Mouse (Mus musculus) heart, embryonic 15.5 days (tissue): Measurements from ENCODE around the gene Saysd1. TPM values are rescaled to one million over a fixed set of nuclear protein-coding genes. Genes with fewer than 3 reads are reported as not detected.

ENCODE experiments used
- ATAC-seq: fragments of 200-750 bp; cut with Nextera tagmentation; replicated peaks from 2 replicates; pipeline ENCODE4 v1.8.0; 2017; ENCODE audit warnings: low read depth, moderate TSS enrichment; ENCODE audit not compliant: insufficient number of reproducible peaks, insufficient read depth, low FRiP score
- H3K27ac ChIP-seq: fragments of 300-500 bp; sonication (generic); 2 replicates; pipeline ENCODE4 v1.5.1; 2015; ENCODE audit warnings: mild to moderate bottlenecking, inconsistent platforms
- H3K27me3 ChIP-seq: fragments of 300-500 bp; sonication (generic); 2 replicates; pipeline ENCODE4 v1.6.1; 2015; ENCODE audit warnings: inconsistent platforms
- H3K36me3 ChIP-seq: fragments of 300-500 bp; sonication (generic); 2 replicates; pipeline ENCODE4 v1.6.1; 2015; ENCODE audit warnings: mild to moderate bottlenecking, inconsistent platforms
- H3K4me1 ChIP-seq: fragments of 300-500 bp; sonication (generic); replicated peaks from 2 replicates; pipeline ENCODE4 v1.6.1; 2015; ENCODE audit warnings: inconsistent platforms
- H3K4me2 ChIP-seq: fragments of 300-500 bp; sonication (generic); 2 replicates; pipeline ENCODE4 v1.6.1; 2015; ENCODE audit warnings: inconsistent platforms, mild to moderate bottlenecking, moderate library complexity
- H3K4me3 ChIP-seq: fragments of 300-500 bp; sonication (generic); 2 replicates; pipeline ENCODE4 v1.5.1; 2015; ENCODE audit warnings: mild to moderate bottlenecking, inconsistent platforms
- H3K9ac ChIP-seq: fragments of 300-500 bp; sonication (generic); 2 replicates; pipeline ENCODE4 v1.6.1; 2015; ENCODE audit warnings: mild to moderate bottlenecking, inconsistent platforms
- H3K9me3 ChIP-seq: fragments of 300-500 bp; sonication (generic); replicated peaks from 2 replicates; pipeline ENCODE4 v1.6.1; 2016; ENCODE audit warnings: inconsistent platforms
- WGBS: fragments of 180-500 bp; shearing (Covaris S2); methylation state at CpG from one replicate; pipeline ENCODE4 v1.1.7; 2015; ENCODE audit warnings: mixed read lengths; 5-methylcytosine and 5-hydroxymethylcytosine counted together
- polyA plus RNA-seq: library from polyadenylated mRNA; unstranded; fragments of >200 nt; fragmentation: Nextera tagmentation; extraction: Ambion mirVana; gene quantifications from 2 replicates; pipeline ENCODE4 v1.2.1, GENCODE M21; 2015

The Saysd1 gene
- polyA plus RNA-seq, 1 experiment from 2014 or later = 7.7 TPM

DNA sequence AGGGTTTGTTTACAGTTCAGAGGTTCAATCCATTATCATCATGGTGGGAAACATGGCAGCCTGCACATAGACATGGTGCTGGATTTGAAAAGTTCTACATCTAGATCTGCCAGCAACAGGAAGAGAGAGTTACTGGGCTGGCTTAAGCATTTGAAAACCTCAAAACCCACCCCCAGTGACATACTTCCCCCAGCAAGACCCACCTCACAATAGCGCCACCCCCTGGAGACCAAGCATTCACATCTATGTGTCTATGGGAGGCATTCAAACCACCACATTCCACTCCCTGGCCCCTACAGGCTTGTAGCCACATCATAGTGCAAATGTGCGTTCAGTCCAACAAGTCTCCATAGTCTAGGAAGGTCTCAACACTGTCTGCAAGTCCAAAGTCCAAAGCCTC lies 70.0 kb downstream of the Saysd1 start:
- Histone ChIP-seq H3K4me2 (no peak overlapping the region), H3K27ac (no peak overlapping the region), H3K4me1 (0 out of 2 replicates have a peak, but pooled peaks cover 3% of the 10 kb centered on the region), H3K4me3 (no peak overlapping the region), H3K9ac (no peak overlapping the region), H3K27me3 (no peaks in the 10 kb centered on the region; the same call in 1 of the 2 replicates), H3K9me3 (no peaks in the 10 kb centered on the region), H3K36me3 (no peaks in the 10 kb centered on the region)
- 75% methylated on average over 2 of the region's 2 CpGs for WGBS
- no peak for ATAC-seq

GRCm38 (mm10) chr14:20067293-20068074 lies 70.8 kb downstream of the Saysd1 start:
- Histone ChIP-seq H3K27ac (no peak overlapping the region), H3K9ac (no peak overlapping the region), H3K9me3 (no peaks in the 10 kb centered on the region), H3K36me3 (no peaks in the 10 kb centered on the region), H3K4me2 (no peak overlapping the region), H3K27me3 (no peaks in the 10 kb centered on the region; the same call in 1 of the 2 replicates), H3K4me3 (no peak overlapping the region), H3K4me1 (0 out of 2 replicates have a peak, but pooled peaks cover 3% of the 10 kb centered on the region)
- 29% methylated on average over 18 of the region's 18 CpGs for WGBS
- no peak; the same call in 1 of the 2 replicates for ATAC-seq

DNA sequence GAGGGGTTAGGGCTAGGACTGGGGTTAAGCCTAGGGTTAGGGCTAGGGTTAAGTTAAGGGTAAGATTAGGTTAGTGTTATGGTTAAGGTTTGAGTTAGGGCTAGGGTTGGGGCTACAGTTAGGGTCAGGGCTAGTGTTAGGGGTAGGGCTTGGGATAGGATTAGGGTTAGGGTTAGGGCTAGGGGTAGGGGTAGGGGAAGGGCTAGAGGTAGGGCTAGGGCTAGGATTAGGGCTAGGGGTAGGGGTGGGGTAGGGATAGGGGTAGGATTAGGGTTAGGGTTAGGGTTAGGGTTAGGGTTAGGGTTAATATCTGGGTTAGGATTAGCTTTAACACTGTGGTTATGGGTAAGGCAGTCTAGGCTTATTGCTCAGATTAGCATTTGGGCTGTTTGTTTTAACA lies 73.6 kb downstream of the Saysd1 start:
- Histone ChIP-seq H3K4me2 (no peak overlapping the region), H3K9ac (no peak overlapping the region), H3K36me3 (no peaks in the 10 kb centered on the region), H3K4me1 (0 out of 2 replicates have a peak, but pooled peaks cover 3% of the 10 kb centered on the region), H3K4me3 (no peak overlapping the region), H3K27me3 (no peaks in the 10 kb centered on the region; the same call in 1 of the 2 replicates), H3K9me3 (no peaks in the 10 kb centered on the region), H3K27ac (no peak overlapping the region)
- ATAC-seq = no peak

- 57% methylated on average over 2 of the region's 2 CpGs for WGBS
- H3K27me3 ChIP-seq = no peaks in the 10 kb centered on the region
- no peaks in the 10 kb centered on the region for H3K9me3 ChIP-seq
- no peak overlapping the region for H3K4me3 ChIP-seq
- H3K27ac ChIP-seq = no peak overlapping the region
- H3K4me1 ChIP-seq = peaks cover 13% of the 10 kb centered on the region; the same call in 1 of the 2 replicates
- H3K36me3 ChIP-seq = no peaks in the 10 kb centered on the region
- ATAC-seq = no peak
- no peak overlapping the region for H3K4me2 ChIP-seq
- H3K9ac ChIP-seq = no peak overlapping the region
These were observed 89.9 kb downstream of the Saysd1 start for GRCm38 (mm10) chr14:20048481-20048835.

GRCm38 (mm10) chr14:20047814-20048480 lies 90.4 kb downstream of the Saysd1 start:
- no peak overlapping the region for H3K27ac ChIP-seq

DNA sequence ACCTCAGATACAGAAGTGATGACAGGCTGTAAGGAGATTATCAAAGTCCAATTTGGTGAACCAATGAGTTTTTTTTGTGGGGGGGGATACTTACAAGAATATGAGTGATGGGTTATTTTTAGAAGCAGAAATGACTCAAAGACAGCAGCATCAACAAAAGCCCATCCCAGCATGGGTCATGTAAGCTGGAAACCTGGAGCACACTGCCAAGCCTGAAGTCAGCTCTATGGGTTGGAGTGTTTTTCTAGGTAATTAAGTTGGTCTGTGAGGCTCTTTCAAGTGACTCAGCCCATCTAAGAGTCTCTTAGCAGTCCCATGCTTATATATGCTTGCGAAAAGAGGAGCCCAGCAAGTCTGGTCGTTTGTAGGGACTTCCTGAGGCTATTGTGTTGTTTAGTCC lies 91.0 kb downstream of the Saysd1 start:
- no peaks in the 10 kb centered on the region for H3K36me3 ChIP-seq
- H3K4me1 ChIP-seq = peaks cover 13% of the 10 kb centered on the region; the same call in 1 of the 2 replicates
- no peak overlapping the region for H3K9ac ChIP-seq
- no peak overlapping the region for H3K27ac ChIP-seq
- no peak overlapping the region for H3K4me3 ChIP-seq
- no peaks in the 10 kb centered on the region for H3K27me3 ChIP-seq
- 47% methylated on average over 2 of the region's 2 CpGs for WGBS
- no peak overlapping the region for H3K4me2 ChIP-seq
- ATAC-seq = no peak
- H3K9me3 ChIP-seq = no peaks in the 10 kb centered on the region

More at GRCm38 (mm10) chr14:20047814-20048480, 90.4 kb downstream of the Saysd1 start:
- Histone ChIP-seq H3K27me3 (no peaks in the 10 kb centered on the region), H3K4me3 (no peak overlapping the region), H3K4me1 (peaks cover 13% of the 10 kb centered on the region; the same call in 1 of the 2 replicates), H3K9ac (no peak overlapping the region), H3K36me3 (no peaks in the 10 kb centered on the region), H3K9me3 (no peaks in the 10 kb centered on the region), H3K4me2 (no peak overlapping the region)
- WGBS = 55% methylated on average over 3 of the region's 3 CpGs
- no peak for ATAC-seq

GRCm38 (mm10) chr14:20044036-20044435 lies 94.3 kb downstream of the Saysd1 start:
- Histone ChIP-seq H3K4me1 (peaks cover 13% of the 10 kb centered on the region; the same call in 1 of the 2 replicates), H3K27ac (no peak overlapping the region), H3K9me3 (no peaks in the 10 kb centered on the region), H3K27me3 (no peaks in the 10 kb centered on the region), H3K9ac (no peak overlapping the region), H3K4me2 (no peak overlapping the region), H3K4me3 (no peak overlapping the region), H3K36me3 (no peaks in the 10 kb centered on the region)
- ATAC-seq = no peak
- WGBS = 96% methylated on average over 1 of the region's 1 CpGs

GRCm38 (mm10) chr14:20041836-20042235 lies 96.5 kb downstream of the Saysd1 start:
- no peaks in the 10 kb centered on the region for H3K9me3 ChIP-seq
- no peaks in the 10 kb centered on the region for H3K36me3 ChIP-seq
- H3K4me1 ChIP-seq = peaks cover 10% of the 10 kb centered on the region; the same call in 1 of the 2 replicates
- H3K4me2 ChIP-seq = no peak overlapping the region
- H3K4me3 ChIP-seq = no peak overlapping the region
- no peak overlapping the region for H3K27ac ChIP-seq
- H3K9ac ChIP-seq = no peak overlapping the region
- no peaks in the 10 kb centered on the region for H3K27me3 ChIP-seq
- WGBS = 40% methylated on average over 2 of the region's 2 CpGs
- ATAC-seq = no peak

DNA sequence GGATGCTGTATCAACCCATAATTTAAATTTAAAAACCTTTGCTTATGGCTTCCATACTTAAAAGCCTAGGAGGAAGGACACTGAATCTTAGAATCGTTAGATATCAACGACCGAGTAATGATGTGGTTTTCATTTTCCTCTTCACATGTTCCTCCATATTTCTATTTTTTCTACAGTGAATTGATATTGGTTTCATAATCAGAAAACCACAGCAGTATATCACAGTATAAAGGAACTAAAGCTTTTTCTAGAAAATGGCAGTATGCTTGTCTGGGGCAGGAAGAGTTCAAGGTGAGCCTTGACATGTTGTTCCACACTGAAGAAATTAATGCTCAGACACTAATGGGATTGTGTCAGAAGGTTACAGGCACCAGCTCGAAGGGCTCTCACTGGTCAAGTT lies 97.4 kb downstream of the Saysd1 start:
- no peaks in the 10 kb centered on the region for H3K9me3 ChIP-seq
- no peak overlapping the region for H3K9ac ChIP-seq
- H3K27ac ChIP-seq = no peak overlapping the region
- 89% methylated on average over 4 of the region's 4 CpGs for WGBS
- no peaks in the 10 kb centered on the region for H3K27me3 ChIP-seq
- H3K4me1 ChIP-seq = peaks cover 9% of the 10 kb centered on the region; the same call in 1 of the 2 replicates
- no peaks in the 10 kb centered on the region for H3K36me3 ChIP-seq
- H3K4me3 ChIP-seq = no peak overlapping the region
- H3K4me2 ChIP-seq = no peak overlapping the region
- no peak for ATAC-seq

- H3K27me3 ChIP-seq = no peaks in the 10 kb centered on the region
- H3K4me2 ChIP-seq = no peak overlapping the region
- no peak overlapping the region for H3K4me3 ChIP-seq
- peaks cover 18% of the 10 kb centered on the region for H3K4me1 ChIP-seq
- H3K36me3 ChIP-seq = no peaks in the 10 kb centered on the region
- ATAC-seq = no peak
- H3K9ac ChIP-seq = no peak overlapping the region
- WGBS = 83% methylated on average over 2 of the region's 2 CpGs
- H3K27ac ChIP-seq = no peak overlapping the region
- no peaks in the 10 kb centered on the region for H3K9me3 ChIP-seq
These were observed 98.5 kb downstream of the Saysd1 start for GRCm38 (mm10) chr14:20039795-20040194.

GRCm38 (mm10) chr14:20032738-20033116 lies 105.6 kb downstream of the Saysd1 start:
- no peak for ATAC-seq
- Histone ChIP-seq H3K9ac (no peak overlapping the region), H3K4me3 (no peak overlapping the region), H3K4me2 (no peak overlapping the region), H3K36me3 (no peaks in the 10 kb centered on the region), H3K27me3 (no peaks in the 10 kb centered on the region), H3K27ac (no peak overlapping the region), H3K4me1 (peaks cover 26% of the 10 kb centered on the region), H3K9me3 (no peaks in the 10 kb centered on the region)
- 50% methylated on average over 2 of the region's 3 CpGs for WGBS
